Mouse (Mus musculus): ENCODE results near the gene Pabpn1.

The Pabpn1 gene

GRCm38 (mm10) chr14:54892200-54892599 is at the start of gene Pabpn1:
Gene Pabpn1 (plus strand): TSS chr14:54892500.
- DNase-seq: no peak

GRCm38 (mm10) chr14:54843461-54843860 is 48.8 kb upstream of the Pabpn1 start:
- peak; percentile 18 to 53 for DNase-seq

GRCm38 (mm10) chr14:54855726-54856125 is 36.6 kb upstream of the Pabpn1 start:
- DNase-seq: no peak

GRCm38 (mm10) chr14:54856703-54857102 is 35.6 kb upstream of the Pabpn1 start:
- no peak for DNase-seq

- no peak for DNase-seq
Measured at GRCm38 (mm10) chr14:54857891-54858290, 34.4 kb upstream of the Pabpn1 start.

GRCm38 (mm10) chr14:54860511-54860910 is 31.8 kb upstream of the Pabpn1 start:
- DNase-seq: peak; percentile 75 to 87

GRCm38 (mm10) chr14:54863501-54864312 is 28.6 kb upstream of the Pabpn1 start:
- peak; percentile 96 for DNase-seq

- DNase-seq: no peak
Measured at GRCm38 (mm10) chr14:54864313-54865036, 27.8 kb upstream of the Pabpn1 start.

GRCm38 (mm10) chr14:54865626-54866025 is 26.7 kb upstream of the Pabpn1 start:
- no peak for DNase-seq

- no peak for DNase-seq
Measured at GRCm38 (mm10) chr14:54866268-54866667, 26.0 kb upstream of the Pabpn1 start.

- peak in 1 of 2 experiments; percentile 39 for DNase-seq
Measured at GRCm38 (mm10) chr14:54866936-54867335, 25.4 kb upstream of the Pabpn1 start.

GRCm38 (mm10) chr14:54868026-54868425 is 24.3 kb upstream of the Pabpn1 start:
- DNase-seq: no peak

GRCm38 (mm10) chr14:54870861-54871260 is 21.4 kb upstream of the Pabpn1 start, which contains the start of gene Homez:
Gene Homez (minus strand): TSS chr14:54870961.
- DNase-seq: no peak

- no peak for DNase-seq
Measured at GRCm38 (mm10) chr14:54874165-54874564, 18.1 kb upstream of the Pabpn1 start.

GRCm38 (mm10) chr14:54875844-54876538 is 16.3 kb upstream of the Pabpn1 start:
- peak; percentile 43 to 58 for DNase-seq

- peak; percentile 91 to 95 for DNase-seq
Measured at GRCm38 (mm10) chr14:54876539-54877047, 15.7 kb upstream of the Pabpn1 start.

- DNase-seq: peak; percentile 76 to 88
Measured at GRCm38 (mm10) chr14:54877048-54877715, 15.1 kb upstream of the Pabpn1 start, which contains the start of gene Ppp1r3e. Gene Ppp1r3e (minus strand): TSS chr14:54877550.

GRCm38 (mm10) chr14:54883154-54884021 is 8.9 kb upstream of the Pabpn1 start, which contains the start of the genes Bcl2l2 and Gm20521:
Gene Bcl2l2 (plus strand): TSS chr14:54883377.
Gene Gm20521 (plus strand): TSS chr14:54883441.
- peak; percentile 90 to 95 for DNase-seq

- peak in 1 of 2 experiments; percentile 29 for DNase-seq
Measured at GRCm38 (mm10) chr14:54884022-54884712, 8.1 kb upstream of the Pabpn1 start.

GRCm38 (mm10) chr14:54885309-54885708 is 7.0 kb upstream of the Pabpn1 start:
- DNase-seq: no peak

All from kidney, postnatal 36 days (tissue).